Mouse (Mus musculus): Measurements from ENCODE around the gene 5730596B20Rik.

5730596B20Rik gene

GRCm38 (mm10) chr6:52225612-52226568, 48.6 kb downstream of the 5730596B20Rik start:
- no peak for DNase-seq (ENCODE audit: low read depth)

DNA sequence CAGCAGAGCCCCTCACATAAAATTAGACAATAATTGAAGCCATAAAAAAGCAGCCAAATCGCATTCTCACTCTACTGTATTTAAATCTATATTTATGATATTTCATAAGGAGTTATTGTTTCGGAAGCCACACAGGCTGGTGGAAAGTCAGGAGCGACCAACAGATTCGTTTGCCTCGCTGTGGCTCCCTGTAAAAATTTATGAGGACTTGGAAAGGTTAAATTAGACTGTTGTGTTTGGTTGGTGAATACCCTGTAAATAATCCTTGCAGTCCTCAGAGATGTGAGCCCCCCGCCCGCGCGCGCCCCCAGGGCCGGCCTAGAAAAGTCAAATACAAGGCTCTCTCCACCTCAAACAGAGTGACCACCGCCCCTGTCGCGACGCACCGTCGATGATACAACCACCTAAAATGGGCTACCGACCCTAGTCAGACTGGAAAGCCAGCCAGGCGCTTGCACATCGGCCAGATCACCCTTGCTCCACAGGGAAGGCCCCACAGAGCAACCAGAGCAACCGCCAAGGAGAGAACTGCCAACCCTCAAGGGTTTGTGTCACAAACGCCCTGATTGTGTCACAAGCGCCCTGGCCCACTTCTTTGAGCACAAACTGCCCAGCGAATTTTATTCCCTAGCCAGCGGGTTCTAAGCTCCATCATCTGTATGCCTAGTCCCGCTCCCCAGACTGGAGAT, 49.4 kb downstream of the 5730596B20Rik start:
- DNase-seq (ENCODE audit: low read depth), result no peak

- no peak for DNase-seq (ENCODE audit: low read depth)
These were observed 50.3 kb downstream of the 5730596B20Rik start for GRCm38 (mm10) chr6:52227470-52228222.

GRCm38 (mm10) chr6:52228475-52229465, 51.5 kb downstream of the 5730596B20Rik start:
- DNase-seq (ENCODE audit: low read depth), result no peak

DNA sequence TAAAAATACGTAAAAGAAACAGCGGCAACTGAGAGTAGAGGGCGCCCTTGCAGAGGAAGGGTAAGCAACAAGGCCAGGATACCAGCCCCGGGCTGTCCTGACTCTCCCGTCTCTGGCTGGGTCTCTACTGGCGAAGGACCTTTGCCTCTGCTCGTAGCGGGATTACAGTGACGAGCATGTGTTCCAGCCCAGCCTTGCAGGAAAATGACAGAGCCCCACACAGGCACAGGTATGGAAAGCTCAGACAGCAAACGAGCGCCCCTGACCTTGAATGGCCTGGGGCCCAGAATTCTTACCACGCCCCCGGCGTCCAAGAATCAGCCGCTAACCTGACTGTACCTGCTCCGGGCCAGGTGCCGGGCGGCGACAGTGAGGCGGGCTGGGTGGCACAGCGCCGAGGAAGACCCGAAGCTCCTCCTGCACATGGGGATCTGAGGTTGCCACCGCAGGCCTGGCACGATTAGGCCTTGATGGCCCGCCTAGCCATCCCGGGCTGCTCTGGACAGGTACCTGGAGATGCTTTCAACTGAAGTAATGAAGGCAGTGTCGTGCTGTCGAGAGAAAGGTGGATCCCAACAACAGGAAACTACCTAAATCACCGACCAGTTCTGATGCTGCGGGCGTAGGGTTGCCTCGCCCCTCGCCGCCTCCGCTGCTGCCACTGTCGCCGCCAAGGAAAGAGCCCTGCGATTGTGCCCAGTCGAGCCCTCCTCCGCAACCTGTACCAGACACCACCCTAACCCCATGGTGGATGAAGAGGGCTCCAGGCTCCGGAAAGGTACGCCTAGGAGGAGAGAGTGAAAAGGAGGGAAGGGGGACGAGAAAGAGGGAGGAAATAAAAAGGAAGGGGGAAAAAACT, 52.5 kb downstream of the 5730596B20Rik start:
- DNase-seq (ENCODE audit: low read depth), result no peak

Measured in c-Kit-positive CD71-negative TER-119-negative erythroid progenitor cells, embryonic 14.5 days (primary cell).